11 mouse cellular contexts compared by ENCODE assay signal in the genomic region with DNA sequence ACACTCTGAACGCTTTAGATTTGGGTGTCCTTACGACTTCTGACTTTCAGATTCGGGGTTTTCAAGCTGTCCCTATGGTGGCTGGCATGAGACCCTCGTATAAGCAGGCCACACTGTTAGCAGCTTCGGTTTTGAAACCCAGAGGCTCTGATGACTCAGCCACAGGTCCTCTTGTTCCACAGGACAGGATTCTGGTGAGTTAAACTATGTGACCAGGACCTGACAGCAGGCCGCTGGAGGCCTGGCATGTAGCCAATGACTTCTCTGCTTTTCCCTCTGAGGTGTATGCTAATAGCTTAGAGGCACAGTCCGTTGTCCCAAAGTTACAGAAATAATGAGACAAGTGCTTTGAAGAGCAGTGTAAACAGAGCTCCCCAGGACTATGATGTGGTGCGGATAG.
DNase-seq lines count a peak whose midpoint lies in the region; ATAC-seq and TF ChIP-seq lines count a peak whose summit lies in the region.
"Had no signal": no experiment of that assay in that cellular context is flagged by ENCODE, and none has a peak within 500 bp of the region (broad histone marks: within the 10 kb centered on the region; RNA-seq: fewer than 3 reads in every experiment).

No protein-coding gene starts in this region.

- H3K27ac ChIP-seq in gastrocnemius, adult 2 months = no peak overlapping the region
- H3K27ac ChIP-seq in kidney, postnatal 0 days = no peak overlapping the region
- H3K27ac ChIP-seq in forebrain, embryonic 13.5 days = no peak overlapping the region
- H3K27ac ChIP-seq: liver, embryonic 14.5 days; neural tube, embryonic 15.5 days had no signal

- no peak overlapping the region for H3K4me2 ChIP-seq in kidney, postnatal 0 days (ENCODE audit: low read length)
- no peak overlapping the region for H3K4me2 ChIP-seq in forebrain, embryonic 13.5 days
- H3K4me2 ChIP-seq: neural tube, embryonic 15.5 days had no signal

- H3K4me3 ChIP-seq in gastrocnemius, adult 2 months = no peak overlapping the region
- no peak overlapping the region for H3K4me3 ChIP-seq in kidney, postnatal 0 days (replicated peaks; ENCODE audit: low read depth, low read length)
- H3K4me3 ChIP-seq in forebrain, embryonic 13.5 days = no peak overlapping the region
- H3K4me3 ChIP-seq: erythroblast, embryonic 14.5 days; neural tube, embryonic 15.5 days had no signal

- WGBS in kidney, postnatal 0 days = 67% methylated on average over 8 of the region's 8 CpGs
- WGBS in forebrain, embryonic 13.5 days = 61% methylated on average over 8 of the region's 8 CpGs

- intact Hi-C loops in gastrocnemius, adult 2 months (cut with DNase I) = no loop called here

- no peaks in the 10 kb centered on the region for H3K4me1 ChIP-seq in kidney, postnatal 0 days (replicated peaks; ENCODE audit: insufficient read depth, low read length)
- H3K4me1 ChIP-seq in forebrain, embryonic 13.5 days = peaks cover 17% of the 10 kb centered on the region
- H3K4me1 ChIP-seq: neural tube, embryonic 15.5 days had no signal

- no peak for TF ChIP-seq CTCF in gastrocnemius, adult 2 months (IDR thresholded peaks at IDR 0.05)
- no peak for TF ChIP-seq CTCF in kidney, postnatal 0 days (IDR thresholded peaks at IDR 0.05; ENCODE audit: low read depth)

- no peaks in the 10 kb centered on the region for H3K36me3 ChIP-seq in kidney, postnatal 0 days (ENCODE audit: insufficient read depth, low read length)
- no peaks in the 10 kb centered on the region for H3K36me3 ChIP-seq in forebrain, embryonic 13.5 days (ENCODE audit: poor library complexity, severe bottlenecking)
- H3K36me3 ChIP-seq: neural tube, embryonic 15.5 days had no signal

- peak; percentile 24 for DNase-seq in gastrocnemius, adult 2 months
- DNase-seq in gastrocnemius, postnatal 4 days (ENCODE audit: low spot score in 2 of 2) = no peak
- peak; percentile 33 for DNase-seq in urinary bladder, postnatal 14 days (ENCODE audit: low spot score)
- DNase-seq in urinary bladder, postnatal 10 days (ENCODE audit: low spot score) = no peak
- peak; percentile 9 for DNase-seq in kidney, postnatal 0 days (ENCODE audit: low spot score)
- no peak for DNase-seq in retina, postnatal 1 day

- no peak overlapping the region for H3K9ac ChIP-seq in kidney, postnatal 0 days (ENCODE audit: low read depth, low read length)
- no peak overlapping the region for H3K9ac ChIP-seq in forebrain, embryonic 13.5 days
- H3K9ac ChIP-seq: liver, embryonic 14.5 days; neural tube, embryonic 15.5 days had no signal

- no peaks in the 10 kb centered on the region for H3K9me3 ChIP-seq in kidney, postnatal 0 days (replicated peaks; ENCODE audit: low read length)
- no peaks in the 10 kb centered on the region for H3K9me3 ChIP-seq in forebrain, embryonic 13.5 days (replicated peaks)
- H3K9me3 ChIP-seq: neural tube, embryonic 15.5 days had no signal

- H3K27me3 ChIP-seq in kidney, postnatal 0 days (ENCODE audit: insufficient read depth, low read length) = no peaks in the 10 kb centered on the region
- no peaks in the 10 kb centered on the region for H3K27me3 ChIP-seq in forebrain, embryonic 13.5 days

- no peak for ATAC-seq in kidney, postnatal 0 days (replicated peaks; ENCODE audit: low FRiP score, low read depth)
- ATAC-seq in forebrain, embryonic 13.5 days = no peak
- ATAC-seq in CD4-positive, CD25-positive, alpha-beta regulatory T cell, adult 4 months = no peak

Comparison
In these comparisons a context has a peak if more than half of its experiments do, and no peak if none do; other contexts are left out.
1. DNase-seq: peak in gastrocnemius, adult 2 months (single experiment), urinary bladder, postnatal 14 days (single experiment) and kidney, postnatal 0 days (single experiment); none in gastrocnemius, postnatal 4 days (0 of 2), urinary bladder, postnatal 10 days (single experiment) and retina, postnatal 1 day (single experiment).